Mouse (Mus musculus) ES-Bruce4 (cell line): ENCODE results near the gene Snrpf.

Experiments used
- CTCF ChIP-seq: IDR thresholded peaks from one replicate; pipeline ENCODE4 v1.8.1; 2011; ENCODE audit warnings: low read depth, low read length
- EP300 ChIP-seq: IDR thresholded peaks from 2 replicates; pipeline ENCODE4 v1.6.1; 2011; ENCODE audit warnings: low read depth, low read length; ENCODE audit not compliant: insufficient read depth

- TF ChIP-seq CTCF (no peak), EP300 (no peak)
These were observed 6.3 kb upstream of the Snrpf start for GRCm38 (mm10) chr10:93595831-93596230.
